Mouse (Mus musculus) right cerebral cortex, postnatal 4 days (tissue): ENCODE data around the gene Cd160.

Experiments
- DNase-seq: peaks from one replicate; pipeline ENCODE4 v3.0.0-alpha.2; 2022

Gene Cd160

DNA sequence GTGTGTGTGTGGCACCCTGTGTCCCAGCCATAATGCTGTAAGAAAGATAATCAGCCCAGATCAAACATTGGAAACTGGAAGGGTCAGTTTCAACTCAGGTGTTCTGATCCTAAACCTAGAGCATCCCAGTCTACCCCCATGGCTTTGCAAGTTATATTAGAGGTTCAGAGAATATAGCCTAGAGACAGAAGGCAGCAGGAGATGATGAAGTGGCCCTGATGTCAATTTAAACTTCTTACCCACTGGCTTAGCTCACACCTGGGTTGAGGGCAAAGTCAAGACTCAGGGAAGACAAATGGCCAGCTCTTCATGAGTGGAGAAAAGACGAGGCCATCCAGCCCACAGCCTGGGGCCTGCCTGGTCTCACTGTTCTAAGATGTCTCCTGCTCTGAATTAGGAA lies at the start of gene Cd160, which contains the start of gene Pdzk1:
Cd160 (minus strand) TSS at position 368 of the 400 bp plus-strand sequence.
Pdzk1 (plus strand) TSS at position 301 of the 400 bp plus-strand sequence.
- no peak for DNase-seq

DNA sequence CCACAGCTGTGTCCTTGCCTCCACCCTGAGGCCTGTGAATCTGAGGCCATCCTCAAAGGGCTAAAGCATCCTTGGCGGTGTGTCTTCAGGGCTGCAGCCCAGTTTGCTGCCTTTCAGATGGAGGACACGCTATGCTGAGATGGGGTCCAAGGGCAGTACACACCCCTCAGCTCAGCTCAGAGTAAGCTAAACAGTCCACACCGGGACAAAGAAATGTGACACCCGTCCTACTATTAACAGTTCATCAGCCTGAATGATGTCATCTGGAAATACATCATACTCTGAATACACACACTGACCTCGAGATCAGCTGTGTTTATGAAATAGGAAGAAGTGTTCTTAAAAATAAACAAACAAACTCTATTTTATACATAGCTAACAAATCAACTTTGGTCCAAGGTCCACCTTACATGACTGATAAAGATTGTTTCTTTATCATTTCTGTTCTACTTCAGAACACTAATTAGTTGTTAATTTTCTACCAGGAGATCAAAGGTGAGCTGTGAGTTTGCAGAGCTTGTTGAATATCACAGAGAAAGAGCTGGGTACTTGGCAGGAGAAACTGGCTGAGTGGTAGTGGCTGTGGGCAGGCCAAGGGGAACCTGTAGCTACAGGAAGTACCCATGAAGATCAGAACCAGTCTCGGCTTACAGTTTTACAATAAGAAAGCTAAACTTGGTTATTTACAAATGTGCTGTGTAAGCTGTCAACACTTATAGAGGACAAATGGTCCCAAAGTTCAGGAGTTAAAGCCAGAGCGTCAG lies 45.8 kb upstream of the Cd160 start:
- no peak for DNase-seq

DNA sequence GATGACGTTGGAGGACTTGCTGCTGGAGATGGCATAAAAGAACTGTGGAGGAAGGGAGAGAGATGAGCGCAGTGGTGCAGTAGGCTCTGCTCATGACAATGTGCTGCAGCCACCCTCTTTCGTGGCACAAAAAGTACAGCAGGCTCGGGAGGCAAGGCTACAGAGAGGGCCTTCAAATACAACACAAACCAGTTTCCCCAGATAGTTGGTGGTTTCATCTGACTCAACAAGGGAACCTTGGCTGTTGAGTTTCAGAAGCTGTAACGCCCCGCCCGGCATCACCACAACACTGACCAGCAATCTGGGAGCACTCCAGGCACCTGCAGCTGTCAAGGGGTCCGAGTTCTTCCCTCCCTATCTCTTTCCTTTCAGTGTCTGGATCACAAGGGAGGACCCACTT lies 43.4 kb upstream of the Cd160 start:
- DNase-seq, result no peak

DNA sequence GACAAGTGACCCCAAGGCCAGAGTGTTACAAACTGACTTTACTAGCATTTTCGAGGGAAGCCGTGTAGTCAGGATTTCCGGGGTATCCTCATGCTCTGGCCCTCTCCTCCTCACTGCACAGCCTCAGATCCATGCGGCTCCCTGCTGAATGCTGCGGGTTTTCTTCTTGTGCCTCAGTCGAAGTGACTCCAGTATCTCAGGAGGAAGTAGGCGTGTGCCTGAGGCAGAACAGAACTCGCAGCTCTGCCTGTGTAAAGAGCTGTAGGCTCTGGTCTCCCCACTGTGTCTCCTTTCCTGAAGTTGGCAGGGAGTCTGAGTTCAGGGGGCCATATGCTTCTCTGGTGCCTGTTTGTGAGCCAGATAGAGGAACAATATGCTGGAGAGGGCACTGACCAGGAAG lies 41.9 kb upstream of the Cd160 start:
- DNase-seq, result no peak

DNA sequence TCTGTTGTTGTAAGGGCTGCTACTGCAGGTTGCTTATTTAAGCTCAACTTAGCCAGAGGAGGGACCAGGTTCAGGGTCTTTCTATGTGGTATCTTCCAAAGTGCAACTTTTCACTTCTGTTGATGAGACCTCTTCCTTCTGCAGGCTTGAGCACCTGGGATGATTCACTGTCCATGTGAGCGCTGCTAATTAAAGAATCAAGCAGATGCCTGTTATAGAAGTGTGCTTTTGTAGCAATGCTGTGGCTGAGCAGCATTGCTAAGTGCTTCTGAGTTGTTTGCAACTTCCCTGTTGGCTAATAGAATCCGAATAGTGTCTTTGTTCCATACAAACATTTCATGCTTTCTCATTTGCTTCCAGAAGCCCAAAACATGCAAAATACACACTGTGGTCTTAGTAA lies 41.1 kb upstream of the Cd160 start:
- DNase-seq, result no peak

DNA sequence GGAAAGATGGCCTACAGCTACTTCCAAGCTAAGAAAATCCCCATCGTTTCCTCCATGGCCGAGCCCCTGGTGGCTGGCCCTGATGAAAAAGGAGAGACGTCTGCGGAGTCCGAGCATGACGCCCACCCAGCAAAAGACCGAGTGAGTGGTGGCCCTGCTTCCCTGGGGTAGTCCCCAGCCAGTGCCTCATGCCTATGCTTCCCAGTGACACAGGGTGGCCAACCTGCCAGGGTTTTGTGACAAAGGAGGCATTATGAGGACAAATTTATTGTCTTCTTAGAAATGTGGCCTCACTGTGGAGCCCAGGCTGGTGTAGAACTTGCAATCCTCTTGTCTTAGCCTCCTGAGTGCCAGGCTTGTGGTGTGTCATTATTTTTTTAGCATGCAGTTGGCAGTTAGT lies 39.9 kb upstream of the Cd160 start:
- no peak for DNase-seq

DNA sequence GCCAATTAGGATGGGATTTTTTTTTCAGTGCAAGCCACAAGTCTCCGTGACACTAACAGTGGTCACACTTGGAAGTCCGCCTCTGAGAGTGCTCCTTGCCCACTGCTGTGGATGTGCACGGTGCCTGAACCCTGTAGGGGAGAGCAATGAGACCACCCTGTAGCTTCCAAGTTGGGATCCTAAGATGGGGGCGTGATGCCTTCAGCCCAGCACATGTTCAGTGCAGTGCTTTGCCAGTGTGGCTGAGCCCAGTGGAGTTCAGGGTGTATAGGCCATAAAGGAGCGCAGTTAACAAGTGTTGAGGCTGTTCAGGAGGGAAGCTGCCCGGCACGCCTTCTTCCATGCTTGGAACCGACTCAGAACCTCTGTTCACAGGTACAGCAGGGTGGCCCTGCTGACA lies 39.4 kb upstream of the Cd160 start:
- DNase-seq, result no peak

DNA sequence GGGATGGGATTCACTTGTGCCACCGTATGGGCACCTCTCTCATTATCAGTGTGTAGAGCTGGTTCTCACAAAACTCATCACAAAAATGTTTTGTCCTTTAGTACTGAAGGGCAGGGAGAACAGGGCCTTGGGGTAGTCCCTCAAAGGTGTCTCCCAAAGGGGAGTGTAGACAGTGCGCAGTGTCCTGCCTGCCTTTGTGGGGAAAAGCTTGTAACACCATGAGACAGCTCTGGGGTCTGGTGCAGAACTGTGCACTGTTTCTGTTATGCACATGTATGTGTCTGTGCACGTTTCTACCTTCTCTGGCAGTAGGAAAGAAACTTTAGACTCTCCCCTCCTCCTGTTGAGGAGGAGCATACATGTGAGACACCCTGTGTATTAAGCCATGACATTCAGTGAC lies 38.7 kb upstream of the Cd160 start:
- no peak for DNase-seq

DNA sequence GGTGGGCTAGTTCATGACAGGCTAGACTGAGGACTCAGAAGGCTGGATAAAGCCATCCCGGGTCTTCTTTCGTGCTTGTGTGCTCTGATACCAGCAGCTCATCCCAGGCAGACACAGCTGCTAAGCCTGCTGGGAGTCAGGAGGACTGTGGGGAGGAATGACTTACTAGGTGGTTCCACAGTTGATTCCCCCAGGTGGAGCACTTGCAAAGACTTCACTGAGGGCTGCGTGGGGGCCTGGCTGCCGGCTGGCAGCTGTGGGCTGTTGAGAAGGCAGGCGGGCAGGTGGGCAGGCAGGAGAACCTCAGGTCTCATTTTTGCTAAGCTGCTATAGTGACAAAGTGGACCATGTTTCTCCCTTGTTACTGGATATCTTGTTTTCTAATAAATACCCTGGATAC lies 31.3 kb upstream of the Cd160 start:
- no peak for DNase-seq

DNA sequence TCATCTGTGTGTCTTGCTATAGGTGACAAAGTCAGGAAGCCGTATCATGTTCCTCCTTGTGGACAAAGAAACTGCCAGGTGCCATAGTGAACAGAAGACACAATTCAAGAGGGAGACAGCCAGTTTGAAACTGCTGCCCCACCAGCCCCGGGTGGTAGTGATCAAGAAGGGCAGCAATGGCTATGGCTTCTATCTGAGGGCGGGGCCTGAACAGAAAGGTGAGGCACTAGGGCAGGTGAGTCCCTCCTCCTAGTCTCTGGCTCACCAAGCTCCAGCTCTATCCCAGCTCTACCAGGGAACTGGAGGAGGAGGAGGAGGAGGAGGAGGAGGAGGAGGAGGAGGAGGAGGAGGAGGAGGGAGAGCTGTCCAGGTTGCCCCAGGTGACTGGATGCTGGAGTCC lies 26.7 kb upstream of the Cd160 start:
- no peak for DNase-seq

DNA sequence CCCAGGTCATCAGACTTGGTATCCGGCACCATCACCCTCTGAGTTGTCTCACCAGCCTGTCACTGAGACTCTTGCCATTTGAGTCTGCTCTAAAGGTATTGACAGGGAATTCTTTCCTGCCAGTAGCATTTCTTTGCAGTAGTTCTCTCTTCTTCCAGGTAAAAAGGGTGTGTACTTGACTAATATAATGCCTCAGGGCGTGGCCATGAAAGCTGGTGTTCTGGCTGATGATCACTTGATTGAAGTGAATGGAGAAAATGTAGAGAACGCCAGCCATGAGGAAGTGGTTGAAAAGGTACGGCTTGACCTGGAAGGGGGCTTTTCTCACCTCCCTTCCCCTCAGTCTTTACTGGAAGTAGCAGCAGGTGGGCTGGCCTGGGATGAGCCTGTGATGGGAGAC lies 25.2 kb upstream of the Cd160 start:
- no peak for DNase-seq

DNA sequence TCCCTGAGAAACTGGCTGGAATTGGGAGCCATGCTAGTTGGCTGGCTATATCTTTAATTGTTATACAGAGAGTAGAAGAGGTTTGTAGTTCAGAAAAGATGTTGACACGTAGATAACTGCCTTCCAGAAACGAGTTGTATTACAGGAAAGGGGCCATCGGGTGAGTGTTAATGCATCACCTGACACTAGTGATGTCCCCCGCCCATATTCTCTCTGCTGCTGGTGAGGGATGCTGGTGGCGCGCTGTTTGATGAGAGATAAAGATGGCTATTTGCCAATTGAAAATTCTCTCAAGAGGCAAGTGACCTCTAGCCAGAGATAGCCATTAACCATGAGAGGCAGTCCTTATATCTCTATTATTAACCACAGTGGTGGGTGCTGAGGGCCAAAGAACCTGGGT lies 23.4 kb upstream of the Cd160 start:
- no peak for DNase-seq

DNA sequence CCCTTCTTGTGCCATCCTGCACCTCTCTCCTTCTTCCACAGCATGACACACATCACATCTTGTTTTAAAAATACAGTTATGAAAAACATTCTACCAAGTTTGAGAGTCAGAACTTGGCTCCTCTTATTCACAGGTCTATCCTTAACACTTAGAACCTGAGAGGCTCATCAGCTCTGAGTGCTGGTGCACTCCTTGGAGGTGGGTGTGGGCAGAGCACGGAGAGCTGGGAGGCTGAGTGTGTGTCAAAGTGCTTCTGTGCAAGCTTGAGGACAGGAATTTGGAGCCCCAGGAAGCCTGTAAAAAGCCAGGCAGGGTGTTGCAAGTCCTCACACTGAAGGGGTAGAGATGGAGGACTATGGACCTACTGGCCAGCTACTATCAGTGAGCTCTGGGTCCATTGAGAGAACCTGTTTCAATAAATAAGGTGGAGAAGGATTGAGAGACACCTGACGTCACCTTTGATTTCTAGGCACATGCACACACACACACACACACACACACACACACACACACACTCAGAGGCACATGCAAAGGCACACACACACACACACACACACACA lies 20.1 kb upstream of the Cd160 start:
- DNase-seq, result no peak

DNA sequence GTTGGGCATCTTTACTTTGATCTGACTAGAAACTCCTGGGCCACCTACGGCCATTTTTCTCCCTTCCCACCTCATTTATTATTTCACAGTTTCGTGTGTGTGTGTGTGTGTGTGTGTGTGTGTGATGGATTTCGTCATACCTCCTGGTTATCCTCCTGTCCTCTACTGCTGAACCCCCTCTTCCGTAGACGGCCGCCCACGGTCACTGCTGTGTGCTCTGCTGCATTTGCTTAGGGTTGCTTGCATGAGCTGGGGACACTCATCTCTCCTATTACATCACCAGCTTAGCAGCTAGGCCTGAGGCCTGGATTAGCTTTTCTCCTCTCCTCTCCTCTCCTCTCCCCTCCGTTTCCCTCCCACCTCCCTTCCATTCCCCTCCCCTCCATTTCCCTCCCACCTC lies 19.3 kb upstream of the Cd160 start:
- DNase-seq, result no peak

DNA sequence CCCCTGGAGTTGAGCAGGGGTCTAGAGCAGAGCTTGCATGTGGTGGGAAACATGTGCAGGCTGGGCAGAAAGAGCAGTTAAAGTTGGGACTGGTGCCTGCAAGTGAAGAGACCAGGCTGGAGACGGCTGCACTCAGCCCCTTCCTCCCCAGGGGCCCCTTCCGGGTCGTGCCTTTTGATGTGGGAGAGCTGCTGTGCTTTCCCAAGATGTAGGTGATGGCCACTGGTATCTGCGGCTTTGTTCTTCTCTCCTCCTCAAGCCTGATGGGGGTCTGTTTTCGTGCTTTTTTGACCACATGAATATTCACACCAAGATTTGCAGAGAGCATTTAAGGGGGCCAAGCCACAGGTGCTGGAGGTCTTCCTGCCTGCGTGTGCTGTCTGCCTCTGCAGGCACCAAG lies 18.5 kb upstream of the Cd160 start:
- no peak for DNase-seq

DNA sequence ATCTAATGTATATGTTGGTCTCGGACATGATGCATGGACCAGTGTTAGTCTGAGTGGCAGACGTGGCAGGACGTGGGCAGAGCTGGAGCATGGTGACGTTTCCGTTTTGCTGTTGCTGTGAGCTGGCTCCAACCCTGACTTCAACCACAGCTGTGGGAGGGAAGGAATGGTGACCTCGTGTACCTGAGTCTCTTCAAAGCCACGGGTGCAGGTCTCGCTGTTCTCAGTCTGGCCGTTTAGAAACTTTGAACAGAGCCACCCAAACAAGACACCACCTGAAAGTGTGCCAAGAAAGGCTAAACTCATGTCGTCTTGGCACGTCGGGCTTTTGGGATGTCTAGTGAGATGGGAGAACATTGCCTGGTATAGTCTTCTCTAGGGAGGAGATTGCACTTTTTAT lies 17.8 kb upstream of the Cd160 start:
- DNase-seq, result no peak

DNA sequence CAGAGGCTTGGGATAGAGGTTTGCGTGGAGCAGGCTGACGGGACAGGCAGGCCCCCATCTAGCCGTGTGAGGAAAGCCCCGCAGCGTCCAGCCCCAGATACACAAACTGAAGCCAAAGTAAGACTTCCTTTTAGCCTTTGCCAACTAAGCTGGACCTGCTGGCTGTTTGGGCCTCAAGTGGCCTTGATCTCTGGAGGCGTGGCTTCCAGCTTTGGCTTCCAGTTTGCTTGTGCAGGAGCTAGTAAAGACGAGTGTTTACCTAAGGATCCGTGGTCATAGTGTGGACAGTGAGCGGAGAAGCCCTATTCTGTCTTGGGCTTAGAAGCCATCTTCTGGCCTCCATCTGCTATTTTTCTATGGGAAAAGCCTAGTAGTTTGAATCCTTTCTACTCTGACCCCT lies 16.7 kb upstream of the Cd160 start:
- no peak for DNase-seq

DNA sequence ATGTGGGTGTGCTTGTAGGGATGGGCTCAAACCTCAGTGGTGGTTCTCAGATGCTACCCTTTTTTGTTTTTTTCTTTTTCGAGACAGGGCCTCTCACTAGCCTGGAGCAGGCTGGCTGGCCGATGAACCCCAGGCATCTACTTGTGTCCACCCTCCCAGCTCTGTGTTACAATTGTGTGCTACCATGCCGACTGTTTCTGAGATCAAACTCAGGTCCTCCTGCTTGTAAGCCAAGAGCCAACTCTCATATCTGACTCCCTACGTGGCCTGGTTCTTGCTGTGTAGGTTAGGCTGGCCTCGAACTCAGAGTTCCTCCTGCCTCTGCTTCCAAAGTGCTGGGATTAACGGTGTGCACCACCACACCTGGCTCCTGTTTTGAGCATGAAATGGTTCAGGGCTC lies 16.0 kb upstream of the Cd160 start:
- DNase-seq, result no peak

DNA sequence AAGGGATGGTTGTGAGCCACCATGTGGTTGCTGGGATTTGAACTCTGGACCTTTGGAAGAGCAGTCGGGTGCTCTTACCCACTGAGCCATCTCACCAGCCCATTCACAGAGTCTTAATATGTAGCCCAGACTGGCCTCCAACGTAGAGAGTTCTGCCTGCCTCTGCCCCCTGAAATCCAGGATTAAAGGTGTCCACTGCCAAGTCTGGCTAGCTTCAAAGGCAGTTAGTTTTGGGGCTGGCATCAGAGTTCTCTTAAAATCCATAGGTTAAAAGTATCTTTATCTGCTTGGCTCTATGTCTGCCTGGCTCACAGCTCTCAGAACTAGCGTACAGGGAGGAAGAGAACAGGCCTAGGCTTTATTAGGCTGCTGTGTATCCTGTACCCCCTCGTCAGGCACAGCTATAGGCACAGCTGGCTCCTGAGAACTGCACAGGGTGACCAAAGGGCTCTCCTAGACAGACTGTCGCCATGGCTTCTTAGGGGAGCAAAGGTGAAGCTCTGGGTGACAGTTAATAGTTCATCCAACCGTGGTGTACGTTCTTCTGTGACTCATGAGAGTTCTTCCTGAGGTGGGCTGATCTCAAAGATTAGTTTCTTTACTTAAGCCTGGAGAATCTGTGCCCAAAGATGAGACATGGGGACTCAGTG lies 10.0 kb upstream of the Cd160 start:
- no peak for DNase-seq

DNA sequence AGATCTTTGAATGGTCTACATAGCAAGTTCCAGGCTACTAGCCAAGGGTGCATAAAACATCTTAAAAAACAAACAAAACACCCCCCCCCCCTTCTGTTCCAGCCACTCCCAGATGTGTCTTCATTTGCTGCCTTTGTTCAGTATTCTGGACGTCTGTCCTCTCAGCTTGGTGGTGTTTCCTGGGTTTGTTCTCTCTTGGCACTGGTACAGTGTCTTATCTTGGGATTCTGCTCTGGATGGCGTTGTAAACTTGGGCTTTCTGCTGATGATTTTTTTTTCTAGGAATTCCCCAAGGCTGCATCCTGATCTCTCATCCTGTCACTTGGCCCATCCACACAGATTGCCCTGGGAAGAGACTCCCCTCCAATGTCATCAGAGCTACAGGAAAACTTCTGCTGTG lies 7.3 kb upstream of the Cd160 start:
- no peak for DNase-seq

DNA sequence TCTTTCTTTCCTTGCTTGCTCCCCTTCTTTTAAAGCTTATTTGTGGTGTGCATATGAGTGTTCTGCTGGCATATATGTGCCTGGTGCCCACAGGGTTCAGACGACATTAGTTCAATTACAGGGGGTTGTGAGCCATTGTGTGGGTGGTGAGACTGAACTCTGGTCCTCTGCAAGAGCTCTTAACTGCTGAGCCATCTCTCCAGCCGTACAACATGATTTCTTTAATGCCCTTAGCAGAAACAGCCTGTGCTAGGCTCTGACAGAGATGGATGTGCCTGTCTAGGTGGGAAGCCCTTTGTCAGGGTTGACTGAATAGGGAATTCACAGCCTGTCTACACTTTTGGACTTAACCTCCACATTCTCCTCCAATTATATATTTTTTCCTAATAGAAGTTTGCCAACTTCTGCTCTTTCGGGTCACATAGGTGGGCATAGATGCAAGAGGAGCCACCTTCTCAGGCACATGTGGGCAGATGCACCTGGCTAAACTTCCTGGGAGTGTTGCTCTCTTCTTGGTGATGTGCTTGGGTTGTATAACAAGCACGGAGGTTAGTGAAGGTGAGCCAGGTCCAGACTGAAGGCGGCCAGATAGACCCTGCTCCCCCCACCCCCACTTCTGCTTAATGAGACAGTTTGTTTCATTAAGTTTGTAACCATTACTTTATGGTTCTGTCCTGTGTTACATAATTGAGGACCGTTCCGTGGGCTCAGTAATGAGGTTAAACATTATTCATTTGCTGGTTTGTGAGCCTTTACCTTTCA lies 5.6 kb upstream of the Cd160 start:
- no peak for DNase-seq

DNA sequence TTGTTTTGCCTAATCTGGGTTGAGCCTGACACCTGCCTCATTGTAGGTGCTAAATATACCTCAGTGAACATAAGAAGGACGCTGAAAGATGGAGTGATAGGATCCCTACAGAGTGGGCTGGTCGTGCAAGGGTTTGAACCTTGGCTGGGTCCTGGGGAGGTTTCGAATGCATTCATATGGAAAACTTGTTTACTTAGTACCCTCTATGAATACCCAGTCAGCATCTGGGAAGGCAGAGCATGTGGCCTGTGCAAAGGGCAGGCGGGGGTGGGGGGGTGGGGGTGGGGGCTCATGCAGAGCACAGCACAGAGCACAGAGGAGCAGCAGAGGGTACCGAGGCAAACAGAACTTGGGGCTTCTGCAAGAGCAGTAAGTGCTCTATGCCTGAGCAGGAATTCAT lies 3.8 kb upstream of the Cd160 start:
- no peak for DNase-seq

DNA sequence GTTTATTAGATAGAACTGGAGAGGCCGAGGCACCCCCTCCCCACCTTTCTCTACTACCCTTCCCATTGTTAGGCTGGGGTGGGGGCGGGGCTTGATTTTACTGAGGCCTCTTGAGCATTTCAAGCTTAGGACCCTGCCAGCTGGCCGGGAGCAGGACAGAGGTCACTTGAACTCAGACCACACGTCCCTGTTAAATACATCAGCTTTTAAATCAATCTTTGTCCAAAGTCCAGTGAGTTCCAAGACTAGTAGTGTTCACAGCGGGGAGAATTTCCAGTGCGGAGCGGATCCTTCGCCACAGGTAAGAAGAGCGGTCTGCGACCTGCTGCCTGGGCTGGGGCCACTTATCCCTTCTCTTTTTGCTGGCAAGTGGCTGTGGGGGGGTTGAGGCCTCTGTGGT lies 705 bp upstream of the Cd160 start:
- DNase-seq, result no peak
